Mouse (Mus musculus) hindbrain, embryonic 14.5 days (tissue): ENCODE data around the gene Elfn1. TPM values are rescaled to one million over a fixed set of nuclear protein-coding genes. Genes with fewer than 3 reads are reported as not detected.

ENCODE experiments used
- ATAC-seq: fragments of 200-750 bp; cut with Nextera tagmentation; 2 replicates; pipeline ENCODE4 v1.8.0; 2017; ENCODE audit warnings: moderate number of reproducible peaks, mild to moderate bottlenecking, moderate TSS enrichment, moderate library complexity; ENCODE audit not compliant: low FRiP score
- DNase-seq: peaks from one replicate; pipeline ENCODE4 v3.0.0-alpha.2; 2015; ENCODE audit warnings: low spot score
- H3K27ac ChIP-seq: fragments of 300-500 bp; sonication (generic); 2 replicates; pipeline ENCODE4 v1.5.1; 2014; ENCODE audit warnings: mild to moderate bottlenecking, moderate library complexity
- H3K27me3 ChIP-seq: fragments of 300-500 bp; sonication (generic); 2 replicates; pipeline ENCODE4 v1.6.1; 2014; ENCODE audit warnings: mild to moderate bottlenecking, low read length, mixed read lengths; ENCODE audit not compliant: control insufficient read depth, insufficient read depth
- H3K36me3 ChIP-seq: fragments of 300-500 bp; sonication (generic); replicated peaks from 2 replicates; pipeline ENCODE4 v1.6.1; 2014; ENCODE audit not compliant: control insufficient read depth, insufficient read depth
- H3K4me1 ChIP-seq: fragments of 300-500 bp; sonication (generic); replicated peaks from 2 replicates; pipeline ENCODE4 v1.6.1; 2014; ENCODE audit warnings: antibody characterized with exemption, low read length, mixed read lengths; ENCODE audit not compliant: control insufficient read depth, insufficient read depth
- H3K4me2 ChIP-seq: fragments of 300-500 bp; sonication (generic); replicated peaks from 2 replicates; pipeline ENCODE4 v1.6.1; 2014; ENCODE audit warnings: mild to moderate bottlenecking, moderate library complexity
- H3K4me3 ChIP-seq: fragments of 300-500 bp; sonication (generic); replicated peaks from 2 replicates; pipeline ENCODE4 v1.5.1; 2014; ENCODE audit warnings: mild to moderate bottlenecking, low read length
- H3K9ac ChIP-seq: fragments of 300-500 bp; sonication (generic); 2 replicates; pipeline ENCODE4 v1.6.1; 2014
- H3K9me3 ChIP-seq: fragments of 300-500 bp; sonication (generic); 2 replicates; pipeline ENCODE4 v1.6.1; 2016; ENCODE audit warnings: low read length; ENCODE audit not compliant: control insufficient read depth
- WGBS: fragments of 180-500 bp; shearing (Covaris S2); extraction: QIAGEN DNeasy Blood & Tissue Kit; methylation state at CpG from one replicate; pipeline ENCODE4 v1.1.7; 2014; 5-methylcytosine and 5-hydroxymethylcytosine counted together
- polyA plus RNA-seq: library from polyadenylated mRNA; unstranded; fragments of >200 nt; fragmentation: Nextera tagmentation; extraction: Ambion mirVana; gene quantifications from 2 replicates; pipeline ENCODE4 v1.2.1, GENCODE M21; 2014

The Elfn1 gene
- polyA plus RNA-seq, 1 experiment from 2014 or later, result 3.5 TPM

DNA sequence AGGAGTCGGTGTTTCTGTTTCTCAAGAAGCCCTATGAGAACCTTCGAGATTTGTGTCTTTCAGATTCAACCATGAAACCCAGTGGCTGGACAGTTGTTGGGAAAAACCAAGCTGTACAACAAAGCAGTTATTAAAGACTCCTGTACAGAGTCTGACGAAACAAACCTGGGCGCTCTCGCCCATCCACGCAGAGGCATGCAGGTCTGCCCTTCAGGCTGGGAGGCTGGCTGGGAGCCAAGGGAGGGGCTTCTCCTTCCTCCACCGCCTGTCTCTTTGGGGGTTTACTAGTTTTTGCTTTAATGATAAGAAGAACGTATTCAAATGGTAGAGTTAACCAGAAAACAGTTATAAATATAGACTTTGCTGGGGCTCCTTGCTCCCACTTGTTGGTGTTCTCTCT, 99.1 kb downstream of the Elfn1 start:
- 70% methylated on average over 8 of the region's 8 CpGs for WGBS
- H3K4me2 ChIP-seq, result no peak overlapping the region
- no peaks in the 10 kb centered on the region for H3K4me1 ChIP-seq
- no peak overlapping the region for H3K27ac ChIP-seq
- no peaks in the 10 kb centered on the region for H3K27me3 ChIP-seq
- no peaks in the 10 kb centered on the region for H3K36me3 ChIP-seq
- H3K9me3 ChIP-seq, result no peaks in the 10 kb centered on the region
- no peak overlapping the region for H3K4me3 ChIP-seq
- DNase-seq, result no peak
- no peak overlapping the region for H3K9ac ChIP-seq
- ATAC-seq, result no peak

DNA sequence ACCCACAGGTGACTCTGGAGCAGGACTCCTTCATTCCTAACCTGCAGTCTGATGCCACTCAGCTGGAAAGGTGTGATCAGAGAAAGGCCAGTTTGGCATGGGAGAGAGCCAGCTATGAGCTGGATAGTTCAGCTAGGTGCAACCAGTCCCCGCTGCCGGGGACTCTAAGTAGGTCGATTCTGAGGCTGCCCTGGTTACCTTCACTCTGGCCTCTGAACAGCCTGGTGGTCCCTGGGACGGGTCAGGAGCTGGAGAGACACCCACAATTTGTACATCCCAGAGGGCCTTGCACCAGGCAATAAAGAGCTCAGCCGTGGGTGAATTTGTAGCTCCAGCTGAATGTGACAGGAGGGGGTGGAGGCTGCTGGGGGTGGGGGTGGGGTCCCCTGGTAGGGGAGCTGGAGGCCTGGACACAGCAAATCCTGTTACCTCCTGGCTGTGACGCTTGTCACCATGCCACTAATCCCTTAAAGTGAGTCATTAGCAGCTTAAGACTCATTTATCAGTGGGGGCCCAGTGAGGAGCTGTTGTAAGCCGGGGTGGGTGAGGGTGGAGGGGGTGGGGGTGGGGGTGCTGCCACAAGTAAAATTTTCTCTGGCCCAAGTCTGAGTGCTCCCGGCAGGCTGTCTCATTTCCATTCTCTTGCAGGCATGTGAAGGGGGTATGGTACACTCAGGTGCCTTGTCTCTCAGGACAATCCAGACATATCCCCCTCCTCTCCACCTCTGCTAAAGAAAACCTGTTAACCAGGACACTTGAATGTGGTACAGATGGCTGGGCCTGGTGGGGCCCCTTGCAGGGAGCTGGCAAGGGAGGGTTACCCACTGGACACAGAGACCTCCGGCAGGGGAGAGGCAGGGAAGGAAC, 100.1 kb downstream of the Elfn1 start:
- Histone ChIP-seq H3K36me3 (no peaks in the 10 kb centered on the region), H3K9me3 (no peaks in the 10 kb centered on the region), H3K4me2 (no peak overlapping the region), H3K27ac (no peak overlapping the region), H3K9ac (no peak overlapping the region), H3K4me1 (no peaks in the 10 kb centered on the region), H3K27me3 (no peaks in the 10 kb centered on the region), H3K4me3 (no peak overlapping the region)
- 41% methylated on average over 9 of the region's 9 CpGs for WGBS
- ATAC-seq, result no peak
- no peak for DNase-seq

- Histone ChIP-seq H3K36me3 (no peaks in the 10 kb centered on the region), H3K4me2 (no peak overlapping the region), H3K9me3 (no peaks in the 10 kb centered on the region), H3K9ac (no peak overlapping the region), H3K4me3 (no peak overlapping the region), H3K4me1 (no peaks in the 10 kb centered on the region), H3K27ac (no peak overlapping the region), H3K27me3 (no peaks in the 10 kb centered on the region)
- WGBS, result 73% methylated on average over 5 of the region's 5 CpGs
- ATAC-seq, result no peak
- DNase-seq, result no peak
Measured at GRCm38 (mm10) chr5:140008523-140008806, 100.7 kb downstream of the Elfn1 start.

- H3K4me1 ChIP-seq, result no peaks in the 10 kb centered on the region
- ATAC-seq (no peak), DNase-seq (no peak)
- no peaks in the 10 kb centered on the region for H3K27me3 ChIP-seq
- H3K27ac ChIP-seq, result no peak overlapping the region
- no peaks in the 10 kb centered on the region for H3K9me3 ChIP-seq
- no peak overlapping the region for H3K4me2 ChIP-seq
- no peaks in the 10 kb centered on the region for H3K36me3 ChIP-seq
- 81% methylated on average over 7 of the region's 7 CpGs for whole genome bisulfite sequencing
- H3K4me3 ChIP-seq, result no peak overlapping the region
- no peak overlapping the region for H3K9ac ChIP-seq
Measured at GRCm38 (mm10) chr5:140009083-140009655, 101.4 kb downstream of the Elfn1 start.

GRCm38 (mm10) chr5:140010405-140010804, 102.7 kb downstream of the Elfn1 start:
- Histone ChIP-seq H3K4me1 (no peaks in the 10 kb centered on the region), H3K27me3 (no peaks in the 10 kb centered on the region), H3K27ac (no peak overlapping the region), H3K4me3 (no peak overlapping the region), H3K9me3 (no peaks in the 10 kb centered on the region), H3K4me2 (no peak overlapping the region), H3K36me3 (no peaks in the 10 kb centered on the region), H3K9ac (no peak overlapping the region)
- no peak for DNase-seq
- no peak for ATAC-seq
- WGBS, result 92% methylated on average over 3 of the region's 3 CpGs

- no peak for DNase-seq
- no peak overlapping the region for H3K4me3 ChIP-seq
- 87% methylated on average over 12 of the region's 12 CpGs for WGBS
- H3K27ac ChIP-seq, result no peak overlapping the region
- no peak overlapping the region for H3K4me2 ChIP-seq
- no peak for ATAC-seq
- no peaks in the 10 kb centered on the region for H3K9me3 ChIP-seq
- H3K36me3 ChIP-seq, result no peaks in the 10 kb centered on the region
- H3K9ac ChIP-seq, result no peak overlapping the region
- no peaks in the 10 kb centered on the region for H3K27me3 ChIP-seq
- H3K4me1 ChIP-seq, result no peaks in the 10 kb centered on the region
Measured at GRCm38 (mm10) chr5:140012286-140012967, 104.7 kb downstream of the Elfn1 start.

GRCm38 (mm10) chr5:140013652-140014051, 105.9 kb downstream of the Elfn1 start:
- Histone ChIP-seq H3K4me3 (no peak overlapping the region), H3K4me2 (no peak overlapping the region), H3K36me3 (no peaks in the 10 kb centered on the region), H3K27ac (no peak overlapping the region), H3K9ac (no peak overlapping the region), H3K4me1 (no peaks in the 10 kb centered on the region), H3K9me3 (no peaks in the 10 kb centered on the region), H3K27me3 (no peaks in the 10 kb centered on the region)
- ATAC-seq (no peak), DNase-seq (no peak)
- 68% methylated on average over 5 of the region's 5 CpGs for WGBS

- H3K9ac ChIP-seq, result no peak overlapping the region
- H3K36me3 ChIP-seq, result no peaks in the 10 kb centered on the region
- H3K27ac ChIP-seq, result no peak overlapping the region
- H3K4me2 ChIP-seq, result no peak overlapping the region
- H3K4me3 ChIP-seq, result no peak overlapping the region
- H3K4me1 ChIP-seq, result no peaks in the 10 kb centered on the region
- WGBS, result 100% methylated on average over 1 of the region's 1 CpGs
- DNase-seq (no peak), ATAC-seq (no peak)
- H3K9me3 ChIP-seq, result no peaks in the 10 kb centered on the region
- no peaks in the 10 kb centered on the region for H3K27me3 ChIP-seq
Measured at GRCm38 (mm10) chr5:140016896-140017295, 109.2 kb downstream of the Elfn1 start.

DNA sequence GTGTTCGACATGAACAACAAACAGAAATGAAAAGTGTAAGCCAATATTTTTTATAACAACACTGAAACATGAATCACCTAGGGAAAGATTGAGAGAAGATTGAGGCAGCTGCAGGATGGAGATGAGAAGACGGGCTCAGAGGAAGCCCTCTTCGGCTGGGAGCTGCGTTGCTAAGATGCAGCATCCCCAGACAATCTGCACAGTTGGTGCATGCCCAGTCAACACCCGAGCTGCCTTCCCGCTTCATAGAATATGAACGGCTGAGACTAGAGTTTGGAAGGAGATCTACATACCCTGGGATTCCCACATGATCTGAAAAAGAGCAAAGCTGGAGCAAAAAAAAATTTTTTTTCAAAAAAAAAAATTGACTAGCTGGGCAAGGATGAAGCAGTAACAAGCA, 111.0 kb downstream of the Elfn1 start:
- no peaks in the 10 kb centered on the region for H3K36me3 ChIP-seq
- H3K27me3 ChIP-seq, result no peaks in the 10 kb centered on the region
- no peak overlapping the region for H3K4me3 ChIP-seq
- H3K9me3 ChIP-seq, result no peaks in the 10 kb centered on the region
- ATAC-seq (no peak), DNase-seq (no peak)
- H3K27ac ChIP-seq, result no peak overlapping the region
- WGBS, result 69% methylated on average over 7 of the region's 7 CpGs
- no peak overlapping the region for H3K9ac ChIP-seq
- peaks cover 10% of the 10 kb centered on the region for H3K4me1 ChIP-seq
- H3K4me2 ChIP-seq, result no peak overlapping the region
